Mouse (Mus musculus): ENCODE data around the gene Hps1. TPM values are rescaled to one million over a fixed set of nuclear protein-coding genes. Genes with fewer than 3 reads are reported as not detected.

The Hps1 gene
- polyA plus RNA-seq, 1 experiment from 2014 or later: 12.1 TPM

DNA sequence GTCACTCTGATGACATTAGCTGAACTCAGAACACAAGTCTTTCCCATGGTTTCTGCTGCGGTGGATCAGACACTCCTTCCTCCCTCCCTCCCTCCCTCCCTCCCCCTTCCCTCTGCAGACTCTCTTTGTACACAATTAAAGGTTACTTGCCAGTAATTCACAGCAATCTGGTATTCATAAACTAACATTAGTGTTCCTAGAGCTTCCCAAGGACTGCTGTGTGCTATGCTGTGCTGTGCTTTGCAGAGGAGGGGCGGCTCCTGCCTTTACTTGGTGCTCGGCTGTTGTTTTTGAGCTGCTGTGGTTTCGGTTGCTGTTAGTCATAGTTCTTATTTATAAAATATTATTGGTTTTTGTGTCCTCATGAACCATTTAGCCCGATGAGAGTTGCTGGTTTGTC is 62.1 kb downstream of the Hps1 start:
- Histone ChIP-seq H3K4me1 (ENCODE audit: control insufficient read depth, insufficient read depth, low read length) (0 out of 2 replicates have a peak, but pooled peaks cover 9% of the 10 kb centered on the region), H3K4me2 (replicated peaks; ENCODE audit: low read depth, low read length) (no peak overlapping the region), H3K9me3 (ENCODE audit: control insufficient read depth, low read length) (no peaks in the 10 kb centered on the region), H3K36me3 (ENCODE audit: control insufficient read depth, insufficient read depth, low read length) (no peaks in the 10 kb centered on the region), H3K4me3 (ENCODE audit: low read length) (no peak overlapping the region), H3K27me3 (ENCODE audit: control insufficient read depth, insufficient read depth, low read length) (no peaks in the 10 kb centered on the region), H3K27ac (ENCODE audit: low read depth, low read length) (no peak overlapping the region), H3K9ac (ENCODE audit: low read depth, low read length) (no peak overlapping the region)
- no peak for ATAC-seq (ENCODE audit: low FRiP score, low TSS enrichment)
- 62% methylated on average over 5 of the region's 5 CpGs for WGBS

DNA sequence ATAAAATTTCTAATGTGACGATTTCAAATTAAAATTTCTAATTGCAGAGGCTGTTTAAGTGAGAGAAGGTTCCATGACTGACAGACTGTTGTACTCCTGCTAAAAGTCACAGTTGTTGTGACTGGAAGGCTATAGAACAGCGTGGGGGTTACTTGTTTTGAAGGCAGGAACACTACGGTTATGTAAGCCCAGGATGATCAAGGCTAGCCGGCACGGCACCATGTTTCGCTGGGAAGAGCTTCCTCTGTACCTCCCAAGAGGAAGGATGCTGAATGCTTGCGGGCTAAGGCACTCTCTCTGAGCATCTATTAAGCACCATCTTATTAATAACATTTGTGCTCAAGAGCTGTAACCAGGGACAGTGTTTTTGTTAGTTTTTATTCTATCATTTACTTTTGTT is 63.3 kb downstream of the Hps1 start:
- H3K9ac ChIP-seq (ENCODE audit: low read depth, low read length): no peak overlapping the region
- H3K4me3 ChIP-seq (ENCODE audit: low read length): no peak overlapping the region
- no peaks in the 10 kb centered on the region for H3K27me3 ChIP-seq (ENCODE audit: control insufficient read depth, insufficient read depth, low read length)
- no peaks in the 10 kb centered on the region for H3K9me3 ChIP-seq (ENCODE audit: control insufficient read depth, low read length)
- no peaks in the 10 kb centered on the region for H3K36me3 ChIP-seq (ENCODE audit: control insufficient read depth, insufficient read depth, low read length)
- H3K4me2 ChIP-seq (replicated peaks; ENCODE audit: low read depth, low read length): no peak overlapping the region
- H3K27ac ChIP-seq (ENCODE audit: low read depth, low read length): no peak overlapping the region
- WGBS: 63% methylated on average over 7 of the region's 7 CpGs
- no peak for ATAC-seq (ENCODE audit: low FRiP score, low TSS enrichment)
- H3K4me1 ChIP-seq (ENCODE audit: control insufficient read depth, insufficient read depth, low read length): 0 out of 2 replicates have a peak, but pooled peaks cover 3% of the 10 kb centered on the region

DNA sequence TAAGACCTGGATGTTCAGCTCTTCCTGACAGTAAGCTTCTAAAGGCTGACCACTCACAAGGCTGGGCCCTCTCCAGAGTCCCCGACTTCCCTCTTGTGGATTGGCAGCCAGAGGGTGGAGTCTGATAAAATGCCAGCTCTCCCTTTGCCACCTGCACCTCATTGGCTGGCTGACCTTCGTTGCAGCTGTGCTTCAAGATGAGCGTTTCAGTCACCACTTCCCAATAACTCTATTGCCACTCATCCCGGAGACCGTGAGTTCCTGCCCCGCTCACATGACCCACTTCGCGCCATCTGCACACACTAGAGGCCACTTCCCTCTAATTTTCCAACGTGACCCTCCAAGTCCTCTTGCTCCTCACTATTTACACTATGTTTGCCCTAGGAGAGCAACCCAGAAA is 66.0 kb downstream of the Hps1 start:
- H3K36me3 ChIP-seq (ENCODE audit: control insufficient read depth, insufficient read depth, low read length): no peaks in the 10 kb centered on the region
- WGBS: 83% methylated on average over 9 of the region's 9 CpGs
- H3K27ac ChIP-seq (ENCODE audit: low read depth, low read length): no peak overlapping the region
- no peaks in the 10 kb centered on the region for H3K27me3 ChIP-seq (ENCODE audit: control insufficient read depth, insufficient read depth, low read length)
- H3K4me3 ChIP-seq (ENCODE audit: low read length): no peak overlapping the region
- H3K4me1 ChIP-seq (ENCODE audit: control insufficient read depth, insufficient read depth, low read length): no peaks in the 10 kb centered on the region
- no peak overlapping the region for H3K9ac ChIP-seq (ENCODE audit: low read depth, low read length)
- no peak for ATAC-seq (ENCODE audit: low FRiP score, low TSS enrichment)
- H3K9me3 ChIP-seq (ENCODE audit: control insufficient read depth, low read length): no peaks in the 10 kb centered on the region
- H3K4me2 ChIP-seq (replicated peaks; ENCODE audit: low read depth, low read length): no peak overlapping the region

Other genes starting within 250 kb of the Hps1 start
- gene Loxl4, start 167.2 kb downstream of the Hps1 start, polyA plus RNA-seq (2014; fragmentation: Nextera tagmentation; extraction: Ambion mirVana): 0.93 and 1.9 TPM in 2 replicates
- 2.4 and 3.0 TPM in 2 replicates for gene Pyroxd2, start 27.2 kb downstream of the Hps1 start, polyA plus RNA-seq (2014; fragmentation: Nextera tagmentation; extraction: Ambion mirVana)